Mouse (Mus musculus): ENCODE results near the gene Rsrc1.

Gene Rsrc1

GRCm38 (mm10) chr3:67280247-67280646, 299.1 kb downstream of the Rsrc1 start:
- no peak for DNase-seq (ENCODE audit: low spot score in 2 of 2)

- no peak for DNase-seq (ENCODE audit: low spot score in 2 of 2)
Observed at GRCm38 (mm10) chr3:67284039-67284438, 302.8 kb downstream of the Rsrc1 start.

- peak in 1 of 2 experiments; percentile 18 for DNase-seq (ENCODE audit: low spot score in 2 of 2)
Observed at GRCm38 (mm10) chr3:67284848-67285247, 303.7 kb downstream of the Rsrc1 start.

GRCm38 (mm10) chr3:67288664-67289063, 307.5 kb downstream of the Rsrc1 start:
- DNase-seq (ENCODE audit: low spot score in 2 of 2): no peak

- DNase-seq (ENCODE audit: low spot score in 2 of 2): no peak
Observed at GRCm38 (mm10) chr3:67289482-67289881, 308.3 kb downstream of the Rsrc1 start.

GRCm38 (mm10) chr3:67308725-67309124, 327.5 kb downstream of the Rsrc1 start:
- DNase-seq (ENCODE audit: low spot score in 2 of 2): no peak

- DNase-seq (ENCODE audit: low spot score in 2 of 2): no peak
Observed at GRCm38 (mm10) chr3:67309644-67310311, 328.6 kb downstream of the Rsrc1 start.

GRCm38 (mm10) chr3:67311436-67311835, 330.2 kb downstream of the Rsrc1 start:
- no peak for DNase-seq (ENCODE audit: low spot score in 2 of 2)

GRCm38 (mm10) chr3:67322422-67322821, 341.2 kb downstream of the Rsrc1 start:
- no peak for DNase-seq (ENCODE audit: low spot score in 2 of 2)

GRCm38 (mm10) chr3:67339558-67339957, 358.4 kb downstream of the Rsrc1 start:
- DNase-seq (ENCODE audit: low spot score in 2 of 2): no peak

- DNase-seq (ENCODE audit: low spot score in 2 of 2): no peak
Observed at GRCm38 (mm10) chr3:67340921-67341320, 359.7 kb downstream of the Rsrc1 start.

GRCm38 (mm10) chr3:67343004-67343662, 361.9 kb downstream of the Rsrc1 start:
- DNase-seq (ENCODE audit: low spot score in 2 of 2): no peak

GRCm38 (mm10) chr3:67344599-67344998, 363.4 kb downstream of the Rsrc1 start:
- peak; percentile 72 to 76 for DNase-seq (ENCODE audit: low spot score in 2 of 2)

GRCm38 (mm10) chr3:67346674-67347073, 365.5 kb downstream of the Rsrc1 start:
- no peak for DNase-seq (ENCODE audit: low spot score in 2 of 2)

GRCm38 (mm10) chr3:67351406-67352127, 370.4 kb downstream of the Rsrc1 start:
- DNase-seq (ENCODE audit: low spot score in 2 of 2): no peak

- peak; percentile 17 to 67 for DNase-seq (ENCODE audit: low spot score in 2 of 2)
Observed at GRCm38 (mm10) chr3:67352128-67352762, 371.1 kb downstream of the Rsrc1 start.

GRCm38 (mm10) chr3:67352763-67353149, 371.6 kb downstream of the Rsrc1 start:
- no peak for DNase-seq (ENCODE audit: low spot score in 2 of 2)

- no peak for DNase-seq (ENCODE audit: low spot score in 2 of 2)
Observed at GRCm38 (mm10) chr3:67358376-67358775, 377.2 kb downstream of the Rsrc1 start.

GRCm38 (mm10) chr3:67366087-67366892, 385.1 kb downstream of the Rsrc1 start:
- DNase-seq (ENCODE audit: low spot score in 2 of 2): no peak

GRCm38 (mm10) chr3:67367481-67367880, 386.3 kb downstream of the Rsrc1 start:
- no peak for DNase-seq (ENCODE audit: low spot score in 2 of 2)

GRCm38 (mm10) chr3:67369407-67370079, 388.4 kb downstream of the Rsrc1 start:
- DNase-seq (ENCODE audit: low spot score in 2 of 2): no peak
